Mouse (Mus musculus) right cerebral cortex, postnatal 36 days (tissue): Measurements from ENCODE around the gene Jade2.

Experiments
- DNase-seq, 2 experiments: peaks; one replicate each; pipeline ENCODE4 v3.0.0; 2022; ENCODE audit warnings: low spot score in 2 of 2, mixed read lengths in 1 of 2

Gene Jade2

GRCm38 (mm10) chr11:51857818-51858527 is 520 bp upstream of the Jade2 start:
- peak; percentile 59 to 63 for DNase-seq

DNA sequence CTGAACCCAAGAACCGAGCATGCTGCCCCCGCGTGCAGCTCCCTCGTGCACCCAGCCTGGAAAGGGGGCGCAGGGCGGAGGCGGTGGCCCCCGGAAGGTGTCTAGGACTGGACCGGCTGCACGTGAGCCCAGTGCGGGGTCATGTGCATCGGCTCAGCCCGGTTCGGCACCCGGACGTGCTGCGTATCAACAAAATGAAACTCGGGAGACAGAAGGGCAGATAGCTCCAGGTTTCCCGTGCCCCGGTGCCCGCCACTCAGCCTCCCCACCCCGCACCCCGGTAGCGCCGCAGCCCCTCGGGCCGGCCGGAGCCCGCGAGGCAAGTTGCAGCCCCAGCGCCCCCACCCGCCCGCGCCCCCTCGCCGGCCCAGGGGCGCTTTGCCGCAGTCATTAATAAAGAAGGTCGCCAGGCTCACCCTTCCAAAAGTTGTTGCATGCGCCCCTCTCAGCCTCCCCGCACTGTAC is 805 bp downstream of the Jade2 start:
- peak; percentile 48 to 59 for DNase-seq

GRCm38 (mm10) chr11:51855818-51856615 is 1.4 kb downstream of the Jade2 start:
- DNase-seq = peak; percentile 67 to 75

GRCm38 (mm10) chr11:51854981-51855817 is 2.3 kb downstream of the Jade2 start:
- peak; percentile 35 to 50 for DNase-seq

- DNase-seq = no peak
Observed at GRCm38 (mm10) chr11:51852595-51852994, 4.9 kb downstream of the Jade2 start.

DNA sequence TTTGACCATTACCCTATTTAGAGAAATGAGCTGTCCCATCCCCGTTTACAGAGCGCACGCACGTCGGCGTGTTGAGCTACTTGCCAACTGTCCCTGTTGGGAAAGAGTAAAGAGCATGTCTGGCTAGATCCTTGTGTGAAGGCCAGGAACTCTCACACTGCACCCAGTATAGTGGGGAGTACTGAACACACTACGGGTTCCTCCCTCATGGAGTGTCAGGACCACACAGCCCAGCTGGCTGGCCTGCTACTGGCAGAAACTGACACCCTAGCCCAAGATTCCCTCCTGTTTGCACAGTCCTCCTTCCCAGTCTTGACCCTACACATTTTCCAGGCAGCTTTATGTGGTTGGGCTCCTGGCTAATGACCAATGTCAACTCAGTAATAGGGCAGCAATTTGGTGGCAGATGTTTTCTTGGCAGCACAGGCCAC is 5.3 kb downstream of the Jade2 start:
- DNase-seq = no peak

DNA sequence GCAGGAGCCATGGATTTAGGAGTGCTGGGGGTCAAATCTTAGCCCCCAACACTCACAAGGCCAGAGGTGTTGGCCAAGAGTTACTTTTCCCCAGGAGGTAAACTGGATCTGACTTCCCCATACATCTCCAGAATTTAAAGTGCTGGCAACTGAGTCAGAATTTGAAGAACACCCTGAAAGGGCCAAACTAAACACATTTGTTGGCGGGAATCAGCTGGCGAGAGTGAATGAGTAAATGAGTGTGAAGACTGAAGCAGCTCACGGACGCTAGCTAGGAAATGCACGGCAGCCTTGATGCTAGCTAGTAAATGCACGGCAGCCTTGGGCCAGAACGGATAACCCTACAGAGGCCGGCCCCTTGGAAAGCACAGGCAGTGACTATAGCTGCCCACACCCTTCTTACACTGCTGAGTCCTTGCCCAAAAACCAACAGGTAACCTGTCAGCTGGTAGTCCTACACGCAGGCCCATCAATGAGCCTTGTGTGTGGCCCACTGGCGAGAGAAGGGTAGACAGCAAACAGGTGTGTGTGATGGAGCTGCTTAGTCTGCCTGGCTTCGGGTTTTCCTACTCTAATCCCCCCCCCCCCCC is 6.6 kb downstream of the Jade2 start:
- DNase-seq = no peak

- no peak for DNase-seq
Observed at GRCm38 (mm10) chr11:51848324-51848723, 9.1 kb downstream of the Jade2 start.

DNA sequence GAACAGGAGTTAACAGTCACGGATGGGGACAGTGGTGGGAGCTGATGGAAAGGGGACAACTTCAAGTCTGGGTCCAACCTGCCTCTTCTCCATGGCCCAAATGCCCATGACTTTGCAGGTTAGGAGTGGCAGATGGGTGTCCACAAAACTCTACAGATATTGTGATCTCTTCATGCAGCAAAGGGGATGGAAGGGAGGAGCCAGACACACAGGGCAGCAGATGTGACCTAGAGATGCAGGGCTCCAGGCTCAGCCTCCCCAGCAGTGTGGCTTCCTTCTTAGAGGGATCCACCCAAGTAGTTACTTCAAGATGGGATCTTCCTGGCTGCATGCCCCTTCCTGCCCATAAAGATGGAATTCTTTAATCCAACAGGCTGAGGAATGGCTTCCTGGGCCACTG is 9.6 kb downstream of the Jade2 start:
- DNase-seq = no peak

GRCm38 (mm10) chr11:51845981-51846883 is 11.2 kb downstream of the Jade2 start:
- DNase-seq = no peak

GRCm38 (mm10) chr11:51844529-51845098 is 12.8 kb downstream of the Jade2 start:
- no peak for DNase-seq

GRCm38 (mm10) chr11:51843898-51844297 is 13.6 kb downstream of the Jade2 start:
- no peak for DNase-seq

DNA sequence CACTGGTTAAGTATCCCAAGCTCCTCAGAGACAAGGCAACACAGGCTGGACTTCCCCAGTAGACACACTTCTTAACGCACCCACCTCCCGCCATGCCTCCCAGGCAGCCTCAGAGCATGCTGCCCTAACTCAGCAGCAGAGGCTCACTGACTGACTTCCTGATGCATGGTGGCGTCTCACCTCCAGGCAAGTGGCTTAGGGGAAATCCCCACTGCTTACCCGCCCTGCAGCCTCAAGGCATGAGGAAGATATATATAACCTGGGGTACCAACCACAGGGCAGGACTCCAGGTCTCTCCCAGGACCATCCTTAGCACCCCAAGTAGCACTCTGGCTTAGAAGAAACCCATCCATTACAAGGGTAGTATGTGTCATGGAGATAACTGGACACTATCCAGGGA is 14.3 kb downstream of the Jade2 start:
- DNase-seq = no peak

GRCm38 (mm10) chr11:51841149-51841548 is 16.3 kb downstream of the Jade2 start:
- no peak for DNase-seq

DNA sequence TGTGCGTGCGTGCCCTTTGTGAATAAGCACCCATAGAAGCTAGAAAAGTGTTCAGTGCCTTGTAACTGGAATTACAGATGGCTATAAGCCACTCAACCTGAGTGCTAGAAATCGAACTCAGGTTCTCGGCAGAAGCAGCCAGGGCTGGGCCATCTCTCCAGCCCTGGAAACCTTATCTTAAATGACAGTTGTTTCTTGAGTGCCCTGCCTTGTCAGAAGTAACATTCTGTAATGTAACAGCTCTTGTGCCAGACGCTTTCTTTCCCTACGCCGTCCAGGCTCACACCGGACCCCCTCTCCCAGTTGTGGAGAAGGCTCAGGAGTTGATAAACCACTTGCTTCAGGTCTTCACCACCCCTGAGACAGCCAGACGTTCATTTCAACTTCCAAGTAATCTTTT is 16.8 kb downstream of the Jade2 start:
- DNase-seq = no peak

- no peak for DNase-seq
Observed at GRCm38 (mm10) chr11:51839973-51840372, 17.5 kb downstream of the Jade2 start.

GRCm38 (mm10) chr11:51839106-51839505 is 18.3 kb downstream of the Jade2 start:
- no peak for DNase-seq

DNA sequence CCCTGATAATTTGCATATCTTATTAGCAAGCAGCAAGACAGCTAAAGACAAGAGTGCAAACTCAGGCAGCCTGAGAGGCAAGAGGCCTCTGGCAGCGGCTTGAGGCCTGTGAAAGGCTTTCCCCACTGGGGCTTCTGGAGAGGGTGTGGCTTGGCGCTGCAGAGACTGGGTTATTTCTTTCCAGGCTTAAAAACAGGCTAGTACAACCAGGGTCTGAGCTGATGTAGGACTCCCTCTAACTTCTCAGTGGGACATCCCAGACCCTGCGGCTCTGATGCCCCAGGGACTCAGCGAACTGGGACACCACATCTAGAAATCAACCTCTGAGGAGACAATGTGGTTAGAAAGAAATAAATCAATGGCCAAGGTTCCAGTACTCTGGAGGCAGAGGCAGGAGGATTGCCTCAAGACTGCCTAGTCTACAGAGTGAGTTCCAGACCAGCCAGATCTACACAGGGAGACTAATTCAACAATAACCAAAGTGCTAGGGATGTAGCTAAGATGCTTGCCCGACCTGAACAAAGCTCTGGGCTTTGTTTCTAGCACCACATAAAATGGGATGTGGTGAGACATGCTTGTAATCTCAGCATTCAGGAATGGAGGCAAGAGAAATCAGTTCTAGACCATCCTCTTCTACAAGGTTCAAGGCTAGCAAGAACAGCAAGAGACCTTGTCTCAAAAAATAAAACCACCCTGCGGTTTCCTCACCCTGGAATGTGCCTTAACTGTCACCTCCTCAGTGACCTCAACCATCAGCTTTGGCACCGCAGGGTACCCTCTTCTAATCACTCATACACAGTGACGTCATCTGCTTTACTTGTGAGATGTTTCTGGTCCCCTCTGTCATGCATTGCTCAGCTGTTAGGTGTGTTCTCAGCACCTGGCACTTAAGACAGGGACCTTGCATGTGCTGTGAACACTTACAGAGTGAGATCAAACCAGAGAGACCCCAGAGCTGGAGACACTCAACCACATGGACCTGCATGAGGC is 20.0 kb downstream of the Jade2 start:
- DNase-seq = no peak

- DNase-seq = no peak
Observed at GRCm38 (mm10) chr11:51836506-51836905, 20.9 kb downstream of the Jade2 start.
